Mouse (Mus musculus): ENCODE data around the gene Fthl17b. TPM values are rescaled to one million over a fixed set of nuclear protein-coding genes. Genes with fewer than 3 reads are reported as not detected.
A peak's percentile ranks its signal among the peaks of the same experiment; 100 is the strongest.
"Not testable (repeated sequence)": the region's sequence is repeated elsewhere in the genome, so short reads cannot be mapped to it uniquely, and the experiment has no call there.

Fthl17b gene
- total RNA-seq (2021) = not detected
- long read RNA-seq, experiment 1 = 0 reads
- long read RNA-seq, experiment 2 = 0 reads

DNA sequence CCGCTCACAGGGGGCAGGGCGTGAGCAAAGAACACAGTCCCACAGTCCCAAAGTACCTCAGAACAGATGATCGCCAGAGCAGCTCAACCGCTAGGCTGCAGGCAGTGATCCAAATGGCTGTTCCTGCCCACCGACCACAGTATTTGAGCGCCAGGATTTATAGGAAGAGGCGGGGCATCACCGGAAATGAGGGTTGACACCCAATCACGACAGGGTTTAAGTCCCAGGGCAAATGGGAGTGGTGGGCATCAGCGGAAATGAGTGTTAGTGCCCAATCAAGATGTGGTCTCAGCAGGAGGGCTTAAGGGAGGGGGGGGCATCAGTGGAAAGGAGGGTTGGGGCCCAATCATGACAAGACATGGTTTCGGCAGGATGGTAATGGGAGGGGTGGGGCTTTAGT, at the start of gene Fthl17b:
Gene Fthl17b (minus strand): TSS at position 101 of the 400 bp plus-strand sequence.
- intact Hi-C loops (cut with DNase I; ENCODE audit: low total_unique reads); DNase-seq: not testable (repeated sequence)

DNA sequence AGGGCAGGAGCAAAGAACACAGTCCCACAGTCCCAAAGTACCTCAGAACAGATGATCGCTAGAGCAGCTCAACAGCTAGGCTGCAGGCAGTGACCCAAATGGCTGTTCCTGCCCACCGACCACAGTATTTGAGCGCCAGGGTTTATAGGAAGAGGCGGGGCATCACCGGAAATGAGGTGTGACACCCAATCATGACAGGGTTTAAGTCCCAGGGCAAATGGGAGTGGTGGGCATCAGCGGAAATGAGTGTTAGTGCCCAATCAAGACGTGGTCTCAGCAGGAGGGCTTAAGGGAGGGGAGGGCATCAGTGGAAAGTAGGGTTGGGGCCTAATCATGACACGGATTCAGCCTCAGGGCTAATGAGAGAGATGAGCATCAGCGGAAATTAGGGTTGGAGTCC, 23.9 kb upstream of the Fthl17b start, which contains the start of gene Fthl17d:
Gene Fthl17d (minus strand): TSS at position 101 of the 400 bp plus-strand sequence.
- intact Hi-C loops (cut with DNase I; ENCODE audit: low total_unique reads); DNase-seq: not testable (repeated sequence)

DNA sequence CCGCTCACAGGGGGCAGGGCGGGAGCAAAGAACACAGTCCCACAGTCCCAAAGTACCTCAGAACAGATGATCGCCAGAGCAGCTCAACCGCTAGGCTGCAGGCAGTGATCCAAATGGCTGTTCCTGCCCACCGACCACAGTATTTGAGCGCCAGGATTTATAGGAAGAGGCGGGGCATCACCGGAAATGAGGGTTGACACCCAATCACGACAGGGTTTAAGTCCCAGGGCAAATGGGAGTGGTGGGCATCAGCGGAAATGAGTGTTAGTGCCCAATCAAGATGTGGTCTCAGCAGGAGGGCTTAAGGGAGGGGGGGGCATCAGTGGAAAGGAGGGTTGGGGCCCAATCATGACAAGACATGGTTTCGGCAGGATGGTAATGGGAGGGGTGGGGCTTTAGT, 13.7 kb upstream of the Fthl17b start, which contains the start of gene Fthl17c:
Gene Fthl17c (minus strand): TSS at position 101 of the 400 bp plus-strand sequence.
- DNase-seq; intact Hi-C loops (cut with DNase I; ENCODE audit: low total_unique reads): not testable (repeated sequence)

DNA sequence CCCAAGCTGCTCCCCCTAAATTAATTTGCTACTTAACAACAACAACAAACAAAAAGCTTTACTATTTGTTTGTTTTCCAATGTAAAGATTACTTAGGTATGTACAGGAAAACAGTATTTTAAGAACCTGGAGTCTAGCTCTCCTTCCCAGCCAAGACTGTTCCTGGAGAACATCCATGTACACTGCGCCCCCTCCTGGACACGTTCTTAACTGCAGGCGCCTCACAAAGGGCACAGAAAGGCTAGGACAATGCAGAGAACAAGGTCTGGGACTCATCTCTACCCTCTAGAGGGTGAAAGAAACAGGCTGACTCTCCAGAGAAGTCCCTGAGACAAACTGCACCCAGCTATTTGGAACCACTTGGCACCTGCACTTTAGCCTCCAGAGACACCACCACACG, 1.8 kb upstream of the Fthl17b start:
- intact Hi-C loops (cut with DNase I; ENCODE audit: low total_unique reads); DNase-seq: not testable (repeated sequence)

DNA sequence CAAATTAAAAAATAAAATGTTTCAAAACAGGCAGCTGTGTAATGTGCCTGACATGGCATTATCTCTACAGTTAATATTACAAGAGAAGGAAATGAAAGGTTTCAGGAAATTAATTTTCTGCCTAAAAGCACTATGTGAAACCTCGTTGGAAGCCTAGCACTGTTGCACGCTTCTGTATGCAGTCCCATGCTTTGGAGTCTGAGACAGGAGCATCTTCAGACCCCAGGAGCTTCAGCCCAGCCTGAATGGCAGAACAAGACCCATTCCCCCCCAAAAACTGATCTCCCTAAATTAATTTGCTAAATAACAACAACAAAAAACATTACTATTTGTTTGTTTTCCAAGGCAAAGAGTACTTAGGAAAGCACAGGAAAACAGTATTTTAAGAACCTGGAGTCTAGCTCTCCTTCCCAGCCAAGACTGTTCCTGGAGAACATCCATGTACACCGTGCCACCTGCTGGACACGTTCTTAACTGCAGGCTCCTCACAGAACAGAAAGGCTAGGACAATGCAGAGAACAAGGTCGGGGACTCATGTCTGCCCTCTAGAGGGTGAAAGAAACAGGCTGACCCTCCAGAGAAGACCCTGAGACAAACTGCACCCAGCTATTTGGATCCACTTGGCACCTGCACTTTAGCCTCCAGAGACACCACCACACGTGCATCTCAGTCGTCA, 14.5 kb downstream of the Fthl17b start:
- intact Hi-C loops (cut with DNase I; ENCODE audit: low total_unique reads) = not testable (repeated sequence)
- peak; percentile 66 for DNase-seq

DNA sequence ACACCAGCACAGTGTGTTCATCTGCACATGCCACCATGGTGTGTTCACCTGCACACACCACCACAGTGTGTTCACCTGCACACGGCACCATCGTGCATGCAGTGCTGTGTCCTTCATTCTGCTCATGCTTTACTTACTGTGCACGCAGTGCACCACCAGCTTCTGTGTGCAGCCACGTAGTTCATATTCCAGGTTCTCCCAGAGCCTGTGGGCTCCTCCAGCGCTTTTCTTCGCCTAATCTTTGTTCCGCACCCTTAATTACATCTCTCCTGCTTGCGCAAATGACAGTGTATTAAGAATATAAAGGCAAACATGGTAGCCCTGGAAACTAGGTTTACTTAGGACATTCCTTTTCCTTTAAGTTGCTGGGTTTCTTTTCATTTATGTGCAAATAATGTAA, 18.7 kb downstream of the Fthl17b start:
- no peak for DNase-seq
- intact Hi-C loops (cut with DNase I; ENCODE audit: low total_unique reads) = no loop called here

DNA sequence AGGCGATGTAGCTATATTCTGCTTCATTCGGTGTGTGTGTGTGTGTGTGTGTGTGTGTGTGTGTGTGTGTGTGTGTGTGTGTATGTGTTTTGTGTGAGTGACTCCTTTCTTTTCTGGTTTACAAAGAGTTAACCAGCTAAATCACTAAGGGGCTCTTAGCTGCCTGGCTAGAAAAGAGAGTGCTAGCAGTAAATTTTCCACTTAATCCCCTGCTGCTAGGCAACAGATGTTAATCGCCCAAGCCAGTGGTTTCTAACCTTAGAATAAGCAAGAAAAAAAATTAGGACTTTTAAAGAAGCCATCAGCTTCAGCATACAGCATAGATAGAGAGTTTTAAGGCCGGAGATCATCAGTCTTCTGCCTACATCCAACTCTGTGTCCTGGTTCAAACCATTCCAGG, 35.5 kb downstream of the Fthl17b start:
- intact Hi-C loops (cut with DNase I; ENCODE audit: low total_unique reads) = no loop called here
- DNase-seq = no peak

DNA sequence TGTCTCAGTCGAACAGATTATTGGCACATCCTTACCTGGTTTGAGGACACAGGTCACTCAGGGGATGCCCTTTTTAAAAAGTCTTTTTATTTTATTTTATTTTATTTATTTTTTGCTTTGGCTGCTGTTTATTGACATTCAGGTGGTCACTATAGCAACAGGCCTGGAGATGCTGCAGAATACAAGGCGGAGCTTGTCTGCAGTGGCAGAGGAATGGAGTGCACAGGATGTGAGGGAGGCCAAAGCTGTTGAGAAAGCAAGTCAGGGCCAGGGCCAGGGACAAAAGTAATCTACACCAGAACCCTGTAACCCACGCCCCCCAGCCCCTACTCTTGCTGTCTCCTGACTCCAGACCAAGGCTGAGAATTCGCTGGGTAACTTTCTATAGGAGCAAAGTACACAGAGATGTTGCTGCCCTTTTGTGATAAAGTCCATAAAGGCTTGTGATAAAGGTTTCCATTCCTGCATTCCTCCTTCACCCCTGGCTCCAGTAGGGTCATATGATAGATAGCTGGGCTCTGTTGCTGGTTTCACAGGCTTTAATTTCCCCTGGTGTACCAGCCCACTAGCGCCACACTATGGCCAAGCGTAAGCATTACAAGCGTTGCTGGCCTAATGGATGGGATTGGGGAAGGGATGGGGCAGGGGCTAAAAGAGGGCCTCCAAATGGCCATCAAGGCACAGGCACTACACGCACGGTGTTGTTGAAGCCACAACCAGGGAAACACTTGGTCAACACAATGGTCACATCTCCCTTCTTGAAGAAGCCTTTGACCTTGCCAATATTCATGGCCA, 40.8 kb downstream of the Fthl17b start:
- no peak for DNase-seq
- intact Hi-C loops (cut with DNase I; ENCODE audit: low total_unique reads) = no loop called here

DNA sequence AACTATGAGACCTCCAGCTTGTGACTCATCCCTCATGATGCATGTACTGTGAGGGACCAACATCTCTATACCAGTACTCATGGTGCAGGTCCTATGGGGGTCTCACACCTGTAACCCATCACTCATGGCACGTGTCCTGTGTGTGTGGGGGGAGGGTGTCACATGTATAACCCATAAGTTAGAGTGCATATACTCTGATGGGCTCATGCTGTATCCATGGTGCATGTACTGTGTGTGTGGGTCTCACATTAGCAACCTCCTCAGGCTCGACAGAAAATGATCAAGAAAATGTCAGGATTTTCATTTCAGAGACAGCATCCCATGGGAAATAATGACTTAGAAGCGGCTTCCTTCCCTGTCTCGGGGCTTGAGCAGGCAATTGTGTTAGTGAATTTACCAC, 41.7 kb downstream of the Fthl17b start:
- intact Hi-C loops (cut with DNase I; ENCODE audit: low total_unique reads) = no loop called here

More for the DNA sequence above, 41.7 kb downstream of the Fthl17b start:
- DNase-seq = no peak

Other genes starting within 250 kb of the Fthl17b start
- not detected for gene Ssx9, start 214.5 kb downstream of the Fthl17b start, total RNA-seq (2021)
- not detected for gene Ssxb5, start 159.3 kb downstream of the Fthl17b start, total RNA-seq (2021)
- gene Gm6592, start 119.0 kb downstream of the Fthl17b start, total RNA-seq (2021) = not detected
- gene Gm5751, start 88.7 kb downstream of the Fthl17b start, total RNA-seq (2021) = not detected
- gene B630019K06Rik, start 70.6 kb downstream of the Fthl17b start, total RNA-seq (2021) = 1 to 10 TPM in 1 of 2 experiments, under 1 TPM in 1; 0.73 to 1.3 TPM
- not detected for gene Fthl17c, start 13.6 kb upstream of the Fthl17b start, total RNA-seq (2021)
- gene Fthl17d, start 23.8 kb upstream of the Fthl17b start, total RNA-seq (2021) = not detected
- not detected for gene Fthl17e, start 70.5 kb upstream of the Fthl17b start, total RNA-seq (2021)
- gene Fthl17f, start 100.0 kb upstream of the Fthl17b start, total RNA-seq (2021) = not detected
- not detected for gene 4930402K13Rik, start 141.6 kb upstream of the Fthl17b start, total RNA-seq (2021)
- under 1 TPM; 0.18 to 0.60 TPM for gene Lancl3, start 236.9 kb upstream of the Fthl17b start, total RNA-seq (2021)

Data from gastrocnemius, postnatal 14 days (tissue).